Mouse (Mus musculus) liver, adult 2 months (tissue): ENCODE measurements around the gene Actl6b.

Source experiments
- CTCF ChIP-seq: fragments of 200-500 bp; IDR thresholded peaks from 2 replicates; pipeline ENCODE4 v1.5.1; 2011; ENCODE audit warnings: low read depth, low read length, control low read depth
- POLR2A ChIP-seq: fragments of 200-500 bp; IDR thresholded peaks from 2 replicates; pipeline ENCODE4 v1.6.1; 2011; ENCODE audit warnings: low read length, control low read depth; ENCODE audit not compliant: insufficient read depth; ENCODE audit errors: extremely low read depth

DNA sequence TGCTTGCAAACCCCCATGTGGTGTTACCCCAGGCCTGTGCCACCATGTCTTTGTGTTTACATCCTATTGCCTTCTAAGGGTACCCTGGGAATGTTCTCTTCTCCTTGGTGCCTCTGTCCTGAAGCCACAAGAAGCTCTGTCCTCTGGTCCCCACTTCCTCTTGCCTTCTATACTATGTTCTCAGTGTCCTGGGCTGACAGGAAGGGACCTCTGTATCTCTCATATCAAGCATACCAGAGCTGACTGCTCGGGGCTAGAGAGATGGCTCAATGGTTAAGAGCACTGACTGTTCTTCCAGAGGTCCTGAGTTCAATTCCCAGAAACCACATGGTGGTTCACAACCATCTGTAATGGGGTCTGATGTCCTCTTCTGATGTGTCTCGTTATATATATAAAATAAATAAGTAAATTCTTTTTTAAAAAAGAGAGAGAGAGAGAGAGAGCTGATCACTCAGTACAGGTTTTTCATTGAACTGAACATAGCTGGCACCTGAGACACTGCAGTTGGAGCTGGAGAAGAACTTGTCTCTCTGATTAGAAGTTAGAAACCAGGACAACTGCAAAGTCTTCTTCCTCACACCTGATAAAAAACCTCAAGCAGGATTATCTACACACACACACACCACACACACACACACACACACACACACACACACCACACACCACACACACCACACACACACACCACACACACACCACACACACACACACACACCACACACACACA lies 44.9 kb downstream of the Actl6b start:
- TF ChIP-seq CTCF (no peak), POLR2A (no peak)
